Mouse (Mus musculus): ENCODE results near the gene Kcmf1. TPM values are rescaled to one million over a fixed set of nuclear protein-coding genes. Genes with fewer than 3 reads are reported as not detected.
A peak's percentile ranks its signal among the peaks of the same experiment; 100 is the strongest.

Gene Kcmf1
- total and polyA plus RNA-seq, 2 experiments from 2014 or later: 52.1 to 93.7 TPM

GRCm38 (mm10) chr6:72885268-72885667, 14.5 kb downstream of the Kcmf1 start:
- Histone ChIP-seq H3K27me3 (ENCODE audit: control insufficient read depth, insufficient read depth, low read length) (no peaks in the 10 kb centered on the region), H3K27ac (ENCODE audit: low read depth) (no peak overlapping the region), H3K4me3 (ENCODE audit: low read depth, low read length) (no peak overlapping the region), H3K9me3 (replicated peaks; ENCODE audit: control insufficient read depth, low read length) (no peaks in the 10 kb centered on the region), H3K9ac (replicated peaks; ENCODE audit: low read depth, low read length) (no peak overlapping the region), H3K4me2 (ENCODE audit: low read depth, low read length) (no peak overlapping the region), H3K4me1 (ENCODE audit: control insufficient read depth, insufficient read depth) (peaks cover 29% of the 10 kb centered on the region), H3K36me3 (replicated peaks; ENCODE audit: control insufficient read depth, insufficient read depth, low read length) (no peaks in the 10 kb centered on the region)
- DNase-seq (ENCODE audit: low spot score): no peak
- no peak for ATAC-seq (ENCODE audit: insufficient read depth, low read depth)
- 84% methylated on average over 1 of the region's 1 CpGs for WGBS
- TF ChIP-seq EP300 (IDR thresholded peaks at IDR 0.05; ENCODE audit: low read depth): no peak
- no peak for TF ChIP-seq CTCF (IDR thresholded peaks at IDR 0.05; ENCODE audit: low read depth)

GRCm38 (mm10) chr6:72884767-72885166, 15.0 kb downstream of the Kcmf1 start:
- Histone ChIP-seq H3K4me3 (ENCODE audit: low read depth, low read length) (no peak overlapping the region), H3K9ac (replicated peaks; ENCODE audit: low read depth, low read length) (no peak overlapping the region), H3K4me1 (ENCODE audit: control insufficient read depth, insufficient read depth) (peaks cover 32% of the 10 kb centered on the region), H3K9me3 (replicated peaks; ENCODE audit: control insufficient read depth, low read length) (no peaks in the 10 kb centered on the region), H3K27ac (ENCODE audit: low read depth) (no peak overlapping the region), H3K4me2 (ENCODE audit: low read depth, low read length) (no peak overlapping the region), H3K27me3 (ENCODE audit: control insufficient read depth, insufficient read depth, low read length) (no peaks in the 10 kb centered on the region), H3K36me3 (replicated peaks; ENCODE audit: control insufficient read depth, insufficient read depth, low read length) (no peaks in the 10 kb centered on the region)
- no peak for DNase-seq (ENCODE audit: low spot score)
- 71% methylated on average over 3 of the region's 3 CpGs for WGBS
- ATAC-seq (ENCODE audit: insufficient read depth, low read depth): no peak
- no peak for TF ChIP-seq CTCF (IDR thresholded peaks at IDR 0.05; ENCODE audit: low read depth)
- no peak for TF ChIP-seq EP300 (IDR thresholded peaks at IDR 0.05; ENCODE audit: low read depth)

- no peak for TF ChIP-seq CTCF (IDR thresholded peaks at IDR 0.05; ENCODE audit: low read depth)
- TF ChIP-seq EP300 (IDR thresholded peaks at IDR 0.05; ENCODE audit: low read depth): no peak
- Histone ChIP-seq H3K27me3 (ENCODE audit: control insufficient read depth, insufficient read depth, low read length) (no peaks in the 10 kb centered on the region), H3K9me3 (replicated peaks; ENCODE audit: control insufficient read depth, low read length) (no peaks in the 10 kb centered on the region), H3K9ac (replicated peaks; ENCODE audit: low read depth, low read length) (no peak overlapping the region), H3K4me2 (ENCODE audit: low read depth, low read length) (no peak overlapping the region), H3K4me1 (ENCODE audit: control insufficient read depth, insufficient read depth) (peaks cover 36% of the 10 kb centered on the region), H3K36me3 (replicated peaks; ENCODE audit: control insufficient read depth, insufficient read depth, low read length) (no peaks in the 10 kb centered on the region), H3K4me3 (ENCODE audit: low read depth, low read length) (no peak overlapping the region), H3K27ac (ENCODE audit: low read depth) (no peak overlapping the region; the same call in 1 of the 2 replicates)
- no peak for DNase-seq (ENCODE audit: low spot score)
- 46% methylated on average over 8 of the region's 8 CpGs for WGBS
- ATAC-seq (ENCODE audit: insufficient read depth, low read depth): no peak
These were observed 16.9 kb downstream of the Kcmf1 start for GRCm38 (mm10) chr6:72882661-72883458.

GRCm38 (mm10) chr6:72882222-72882621, 17.6 kb downstream of the Kcmf1 start:
- ATAC-seq (ENCODE audit: insufficient read depth, low read depth): no peak
- Histone ChIP-seq H3K27ac (ENCODE audit: low read depth) (0 out of 2 replicates have a peak overlapping the region, but pooled peaks have one; percentile 0), H3K27me3 (ENCODE audit: control insufficient read depth, insufficient read depth, low read length) (no peaks in the 10 kb centered on the region), H3K9ac (replicated peaks; ENCODE audit: low read depth, low read length) (no peak overlapping the region), H3K36me3 (replicated peaks; ENCODE audit: control insufficient read depth, insufficient read depth, low read length) (no peaks in the 10 kb centered on the region), H3K4me3 (ENCODE audit: low read depth, low read length) (no peak overlapping the region), H3K4me2 (ENCODE audit: low read depth, low read length) (no peak overlapping the region), H3K4me1 (ENCODE audit: control insufficient read depth, insufficient read depth) (peaks cover 36% of the 10 kb centered on the region), H3K9me3 (replicated peaks; ENCODE audit: control insufficient read depth, low read length) (no peaks in the 10 kb centered on the region)
- 74% methylated on average over 3 of the region's 3 CpGs for WGBS
- DNase-seq (ENCODE audit: low spot score): no peak
- TF ChIP-seq EP300 (IDR thresholded peaks at IDR 0.05; ENCODE audit: low read depth) (no peak), CTCF (IDR thresholded peaks at IDR 0.05; ENCODE audit: low read depth) (no peak)

GRCm38 (mm10) chr6:72881619-72881979, 18.2 kb downstream of the Kcmf1 start:
- 54% methylated on average over 1 of the region's 1 CpGs for WGBS
- H3K27me3 ChIP-seq (ENCODE audit: control insufficient read depth, insufficient read depth, low read length): no peaks in the 10 kb centered on the region
- H3K9me3 ChIP-seq (replicated peaks; ENCODE audit: control insufficient read depth, low read length): no peaks in the 10 kb centered on the region
- TF ChIP-seq EP300 (IDR thresholded peaks at IDR 0.05; ENCODE audit: low read depth) (no peak), CTCF (IDR thresholded peaks at IDR 0.05; ENCODE audit: low read depth) (no peak)
- H3K36me3 ChIP-seq (replicated peaks; ENCODE audit: control insufficient read depth, insufficient read depth, low read length): no peaks in the 10 kb centered on the region
- peaks cover 36% of the 10 kb centered on the region for H3K4me1 ChIP-seq (ENCODE audit: control insufficient read depth, insufficient read depth)
- ATAC-seq (ENCODE audit: insufficient read depth, low read depth) (no peak), DNase-seq (ENCODE audit: low spot score) (no peak)
- no peak overlapping the region for H3K4me2 ChIP-seq (ENCODE audit: low read depth, low read length)
- H3K27ac ChIP-seq (ENCODE audit: low read depth): 0 out of 2 replicates have a peak overlapping the region, but pooled peaks have one; percentile 0
- H3K4me3 ChIP-seq (ENCODE audit: low read depth, low read length): no peak overlapping the region
- no peak overlapping the region for H3K9ac ChIP-seq (replicated peaks; ENCODE audit: low read depth, low read length)
